ENCODE assay signal across 29 mouse cellular contexts in the genomic region with DNA sequence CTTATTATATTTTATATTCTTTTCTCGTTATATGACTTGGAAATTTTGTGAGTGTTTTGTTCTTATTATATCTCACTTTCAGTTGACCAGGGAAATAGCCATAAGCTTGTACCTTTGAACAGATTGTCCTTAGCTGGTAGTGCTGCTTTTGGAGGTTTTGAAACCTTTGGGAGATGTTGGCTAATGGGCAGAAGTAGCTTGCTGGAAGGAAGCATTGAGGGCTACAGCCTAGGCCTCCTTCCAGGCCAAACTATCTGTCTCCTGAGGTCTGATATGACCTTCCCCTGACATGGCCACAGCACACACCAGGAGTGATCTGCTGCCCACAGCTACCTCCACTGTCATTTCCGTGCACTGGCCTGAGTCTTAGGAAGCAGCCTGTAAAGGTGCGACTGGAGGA. TPM values are rescaled to one million over a fixed set of nuclear protein-coding genes. Genes with fewer than 3 reads are reported as not detected.
A peak's percentile ranks its signal among the peaks of the same experiment; 100 is the strongest.
DNase-seq lines count a peak whose midpoint lies in the region; ATAC-seq and TF ChIP-seq lines count a peak whose summit lies in the region.
"Had no signal": no experiment of that assay in that cellular context is flagged by ENCODE, and none has a peak within 500 bp of the region (broad histone marks: within the 10 kb centered on the region; RNA-seq: fewer than 3 reads in every experiment).

No protein-coding gene starts in this region.

- H3K9ac ChIP-seq in liver, postnatal 0 days (replicated peaks) = no peak overlapping the region
- no peak overlapping the region for H3K9ac ChIP-seq in kidney, embryonic 15.5 days
- H3K9ac ChIP-seq: forebrain, embryonic 13.5 days; heart, embryonic 12.5 days; heart, embryonic 15.5 days; hindbrain, embryonic 13.5 days; intestine, embryonic 15.5 days had no signal

- TF ChIP-seq CTCF in liver, postnatal 0 days (IDR thresholded peaks at IDR 0.05; ENCODE audit: low read depth) = no peak

- 61% methylated on average over 3 of the region's 3 CpGs for WGBS in liver, postnatal 0 days (ENCODE audit: insufficient replicate concordance)
- 86% methylated on average over 3 of the region's 3 CpGs for WGBS in kidney, embryonic 15.5 days

- DNase-seq in adrenal gland, postnatal 10 days = peak; percentile 22
- no peak for DNase-seq in adrenal gland, postnatal 4 days (ENCODE audit: low spot score in 2 of 2)
- DNase-seq in liver, postnatal 0 days = no peak
- no peak for DNase-seq in liver
- DNase-seq in skeletal muscle tissue, adult 2 months (ENCODE audit: low read depth, low spot score) = peak; percentile 3
- DNase-seq in c-Kit-positive CD71-positive TER-119-positive erythroid progenitor cells, embryonic 14.5 days (ENCODE audit: low spot score) = no peak
- DNase-seq: B cell, adult 2 months; cerebellum, adult 18-20 months; cerebellum, adult 9-10 months; cerebellum, postnatal 14 days; gastrocnemius, postnatal 10 days; gastrocnemius, postnatal 36 days; heart, adult 11 months; heart, postnatal 10 days; heart, postnatal 36 days had no signal

- H3K4me3 ChIP-seq in liver, postnatal 0 days (ENCODE audit: low read depth, low read length) = no peak overlapping the region
- H3K4me3 ChIP-seq in kidney, embryonic 15.5 days (replicated peaks) = no peak overlapping the region
- H3K4me3 ChIP-seq: forebrain, embryonic 10.5 days; forebrain, embryonic 13.5 days; heart, embryonic 12.5 days; heart, embryonic 15.5 days; hindbrain, embryonic 10.5 days; hindbrain, embryonic 13.5 days; intestine, embryonic 15.5 days had no signal

- no peak for TF ChIP-seq EP300 in liver, postnatal 0 days (IDR thresholded peaks at IDR 0.05; ENCODE audit: low read depth)

- H3K4me2 ChIP-seq in liver, postnatal 0 days (ENCODE audit: low read depth, low read length) = no peak overlapping the region
- H3K4me2 ChIP-seq in kidney, embryonic 15.5 days = no peak overlapping the region
- H3K4me2 ChIP-seq: forebrain, embryonic 13.5 days; heart, embryonic 12.5 days; heart, embryonic 15.5 days; hindbrain, embryonic 13.5 days; intestine, embryonic 15.5 days had no signal

- no peaks in the 10 kb centered on the region for H3K4me1 ChIP-seq in liver, postnatal 0 days (ENCODE audit: insufficient read depth)
- H3K4me1 ChIP-seq in kidney, embryonic 15.5 days = no peaks in the 10 kb centered on the region
- H3K4me1 ChIP-seq: forebrain, embryonic 10.5 days; forebrain, embryonic 13.5 days; heart, embryonic 12.5 days; heart, embryonic 15.5 days; hindbrain, embryonic 10.5 days; hindbrain, embryonic 13.5 days; intestine, embryonic 15.5 days had no signal

- no peaks in the 10 kb centered on the region for H3K27me3 ChIP-seq in liver, postnatal 0 days (ENCODE audit: insufficient read depth, low read length)
- no peaks in the 10 kb centered on the region for H3K27me3 ChIP-seq in kidney, embryonic 15.5 days
- H3K27me3 ChIP-seq: CH12.LX; forebrain, embryonic 13.5 days; heart, embryonic 12.5 days; heart, embryonic 15.5 days; hindbrain, embryonic 13.5 days; intestine, embryonic 15.5 days; Patski had no signal

- H3K27ac ChIP-seq in liver, postnatal 0 days (ENCODE audit: low read depth) = no peak overlapping the region
- no peak overlapping the region for H3K27ac ChIP-seq in kidney, embryonic 15.5 days
- H3K27ac ChIP-seq: forebrain, embryonic 10.5 days; forebrain, embryonic 13.5 days; heart, embryonic 15.5 days; hindbrain, embryonic 10.5 days; hindbrain, embryonic 13.5 days; intestine, embryonic 15.5 days had no signal

- ATAC-seq in liver, postnatal 0 days = 0 out of 2 replicates have a peak, but pooled peaks have one; percentile 17
- peak; percentile 68 for ATAC-seq in megakaryocyte, adult 5-6 weeks (ENCODE audit: poor library complexity, severe bottlenecking)
- no peak for ATAC-seq in kidney, embryonic 15.5 days (replicated peaks; ENCODE audit: low FRiP score)
- ATAC-seq: forebrain, embryonic 13.5 days; forebrain, embryonic 16.5 days; hindbrain, embryonic 16.5 days; intestine, embryonic 15.5 days; Patski had no signal

- H3K36me3 ChIP-seq in liver, postnatal 0 days (replicated peaks; ENCODE audit: insufficient read depth, low read length) = no peaks in the 10 kb centered on the region
- H3K36me3 ChIP-seq in kidney, embryonic 15.5 days = no peaks in the 10 kb centered on the region
- H3K36me3 ChIP-seq: forebrain, embryonic 10.5 days; G1E; heart, embryonic 12.5 days; heart, embryonic 15.5 days; hindbrain, embryonic 10.5 days; hindbrain, embryonic 13.5 days; intestine, embryonic 15.5 days had no signal

- H3K9me3 ChIP-seq in liver, postnatal 0 days (ENCODE audit: low read length) = no peaks in the 10 kb centered on the region
- no peaks in the 10 kb centered on the region for H3K9me3 ChIP-seq in kidney, embryonic 15.5 days (replicated peaks)
- H3K9me3 ChIP-seq: forebrain, embryonic 10.5 days; forebrain, embryonic 13.5 days; G1E; heart, embryonic 12.5 days; heart, embryonic 15.5 days; hindbrain, embryonic 10.5 days; hindbrain, embryonic 13.5 days; intestine, embryonic 15.5 days had no signal

RNA-seq across cellular contexts. Expression of a gene that starts 56.8 kb away (rescaled TPM):
- 10 to 100 TPM; 59.4 to 77.7 TPM for total RNA-seq in adrenal gland, postnatal 10 days (2021)
- total RNA-seq in adrenal gland, postnatal 4 days (2021) = 10 to 100 TPM; 35.3 to 44.6 TPM
- polyA plus RNA-seq in liver, postnatal 0 days (2015; fragmentation: Nextera tagmentation; extraction: Ambion mirVana) = 11.1 and 13.4 TPM in 2 replicates
- 97.2 and 122 TPM in 2 replicates for total RNA-seq in megakaryocyte, adult 5-6 weeks (2015)
- 93.9 and 102 TPM in 2 replicates for total RNA-seq in megakaryocyte, adult 5-6 weeks (2017)
- 4.8 and 5.1 TPM in 2 replicates for polyA plus RNA-seq in kidney, embryonic 15.5 days (2015; fragmentation: Nextera tagmentation; extraction: Ambion mirVana)

Comparison
In these comparisons a context has a peak if more than half of its experiments do, and no peak if none do; other contexts are left out.
1. DNase-seq: peak in adrenal gland, postnatal 10 days (single experiment) and skeletal muscle tissue, adult 2 months (single experiment); none in adrenal gland, postnatal 4 days (0 of 2), liver, postnatal 0 days (single experiment), liver (single experiment) and c-Kit-positive CD71-positive TER-119-positive erythroid progenitor cells, embryonic 14.5 days (single experiment).